Mouse (Mus musculus): ENCODE data around the gene Cyfip2.

DNA sequence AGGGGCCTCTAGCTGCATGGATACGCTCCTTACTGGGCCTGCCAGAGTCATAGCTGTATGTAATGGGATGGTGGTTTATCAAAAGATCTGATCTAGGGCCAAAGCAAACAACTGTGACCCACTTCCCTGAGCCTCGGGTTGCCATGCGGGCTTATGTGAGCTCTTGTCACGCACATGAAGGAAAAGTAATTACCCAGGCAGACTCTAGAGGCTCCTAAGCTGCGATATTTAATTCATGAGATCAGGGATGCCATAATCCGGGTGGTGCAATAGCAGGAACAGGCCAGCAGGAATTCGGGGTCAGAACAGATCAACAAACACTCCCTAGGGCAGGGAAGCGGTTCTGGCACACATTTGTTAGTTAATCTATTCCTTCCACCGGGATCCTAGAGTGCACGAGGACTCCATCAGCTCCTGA, 21.7 kb downstream of the Cyfip2 start:
- no peak for TF ChIP-seq EP300 (IDR thresholded peaks at IDR 0.05; ENCODE audit: low read depth)
- no peak for TF ChIP-seq CTCF (IDR thresholded peaks at IDR 0.05; ENCODE audit: low read depth)
